22 mouse cellular contexts compared by ENCODE assay signal in genomic region chr6:29203861-29204585, GRCm38 (mm10). TPM values are rescaled to one million over a fixed set of nuclear protein-coding genes. Genes with fewer than 3 reads are reported as not detected.
DNase-seq lines count a peak whose midpoint lies in the region; ATAC-seq and TF ChIP-seq lines count a peak whose summit lies in the region.
"Had no signal": no experiment of that assay in that cellular context is flagged by ENCODE, and none has a peak within 500 bp of the region (broad histone marks: within the 10 kb centered on the region; RNA-seq: fewer than 3 reads in every experiment).

No protein-coding gene starts in this region.

- 85% methylated on average over 6 of the region's 6 CpGs for WGBS in intestine, embryonic 14.5 days
- 92% methylated on average over 6 of the region's 6 CpGs for WGBS in intestine, postnatal 0 days
- 93% methylated on average over 6 of the region's 6 CpGs for WGBS in limb, embryonic 10.5 days
- 83% methylated on average over 6 of the region's 6 CpGs for WGBS in stomach, postnatal 0 days

- DNase-seq in cerebellum, adult 11-12 months: peak; percentile 2
- no peak for DNase-seq in cerebellum, postnatal 36 days
- peak; percentile 38 for DNase-seq in intestine, embryonic 14.5 days (ENCODE audit: low spot score)
- DNase-seq in thymus, postnatal 4 days: peak; percentile 5
- DNase-seq in thymus, adult 18-20 months: no peak
- peak; percentile 23 for DNase-seq in limb, embryonic 10.5 days (ENCODE audit: low spot score)
- no peak for DNase-seq in stomach, postnatal 0 days (ENCODE audit: low spot score)
- DNase-seq: adrenal gland, adult 2 months; adrenal gland, postnatal 14 days; cerebellum, adult 11 months; cerebellum, adult 8-10 months; cerebellum, postnatal 10 days; gastrocnemius, postnatal 10 days; gastrocnemius, postnatal 36 days had no signal

- H3K4me3 ChIP-seq in intestine, embryonic 14.5 days (ENCODE audit: low read depth, low read length): no peak overlapping the region
- H3K4me3 ChIP-seq in intestine, postnatal 0 days (ENCODE audit: low read depth, low read length): no peak overlapping the region
- no peak overlapping the region for H3K4me3 ChIP-seq in limb, embryonic 10.5 days
- no peak overlapping the region for H3K4me3 ChIP-seq in stomach, postnatal 0 days (ENCODE audit: low read depth, low read length)
- H3K4me3 ChIP-seq: forebrain, embryonic 10.5 days; forebrain, embryonic 13.5 days; hindbrain, embryonic 12.5 days; hindbrain, embryonic 15.5 days; intestine, embryonic 15.5 days had no signal

- no peak for TF ChIP-seq EP300 in stomach, postnatal 0 days (optimal IDR thresholded peaks at IDR 0.05)

- H3K27me3 ChIP-seq in intestine, embryonic 14.5 days (replicated peaks; ENCODE audit: control insufficient read depth, insufficient read depth, low read length): no peaks in the 10 kb centered on the region
- H3K27me3 ChIP-seq in intestine, postnatal 0 days (replicated peaks; ENCODE audit: control insufficient read depth, insufficient read depth, low read length): no peaks in the 10 kb centered on the region
- peaks cover 7% of the 10 kb centered on the region; the same call in 1 of the 2 replicates for H3K27me3 ChIP-seq in limb, embryonic 10.5 days (ENCODE audit: low read depth, poor library complexity, severe bottlenecking)
- no peaks in the 10 kb centered on the region for H3K27me3 ChIP-seq in stomach, postnatal 0 days (ENCODE audit: control insufficient read depth, insufficient read depth, low read length)
- H3K27me3 ChIP-seq: forebrain, embryonic 13.5 days; hindbrain, embryonic 15.5 days; intestine, embryonic 15.5 days had no signal

- no peaks in the 10 kb centered on the region for H3K4me1 ChIP-seq in intestine, embryonic 14.5 days (replicated peaks; ENCODE audit: control insufficient read depth, insufficient read depth, low read length)
- H3K4me1 ChIP-seq in intestine, postnatal 0 days (replicated peaks; ENCODE audit: control insufficient read depth, insufficient read depth, low read length): no peaks in the 10 kb centered on the region
- H3K4me1 ChIP-seq in limb, embryonic 10.5 days: 0 out of 2 replicates have a peak, but pooled peaks cover under 1% of the 10 kb centered on the region
- H3K4me1 ChIP-seq in stomach, postnatal 0 days (replicated peaks; ENCODE audit: control insufficient read depth, insufficient read depth): no peaks in the 10 kb centered on the region

- no peak overlapping the region for H3K27ac ChIP-seq in intestine, embryonic 14.5 days (ENCODE audit: low read depth)
- no peak overlapping the region for H3K27ac ChIP-seq in intestine, postnatal 0 days (ENCODE audit: low read depth, low read length)
- no peak overlapping the region for H3K27ac ChIP-seq in limb, embryonic 10.5 days
- no peak overlapping the region for H3K27ac ChIP-seq in stomach, postnatal 0 days (replicated peaks)
- H3K27ac ChIP-seq: forebrain, embryonic 10.5 days; forebrain, embryonic 13.5 days; hindbrain, embryonic 12.5 days; hindbrain, embryonic 15.5 days; intestine, embryonic 15.5 days had no signal

- no peak overlapping the region for H3K9ac ChIP-seq in intestine, embryonic 14.5 days (ENCODE audit: low read length)
- H3K9ac ChIP-seq in intestine, postnatal 0 days (ENCODE audit: low read depth, low read length): no peak overlapping the region
- H3K9ac ChIP-seq in stomach, postnatal 0 days (ENCODE audit: low read length): no peak overlapping the region
- H3K9ac ChIP-seq: forebrain, embryonic 13.5 days; hindbrain, embryonic 12.5 days; hindbrain, embryonic 15.5 days; intestine, embryonic 15.5 days had no signal

- no peak overlapping the region for H3K4me2 ChIP-seq in intestine, embryonic 14.5 days (ENCODE audit: low read length)
- no peak overlapping the region for H3K4me2 ChIP-seq in intestine, postnatal 0 days (replicated peaks; ENCODE audit: low read depth)
- no peak overlapping the region for H3K4me2 ChIP-seq in stomach, postnatal 0 days (replicated peaks; ENCODE audit: low read depth)
- H3K4me2 ChIP-seq: forebrain, embryonic 13.5 days; heart, embryonic 11.5 days; hindbrain, embryonic 12.5 days; hindbrain, embryonic 15.5 days; intestine, embryonic 15.5 days had no signal

- no peak for ATAC-seq in intestine, embryonic 14.5 days (replicated peaks; ENCODE audit: low FRiP score, low TSS enrichment, low read depth)
- no peak for ATAC-seq in intestine, postnatal 0 days
- ATAC-seq in stomach, postnatal 0 days (ENCODE audit: low FRiP score, low TSS enrichment): no peak
- ATAC-seq: CD4-positive, CD25-positive, alpha-beta regulatory T cell, adult 4 months had no signal

- no peaks in the 10 kb centered on the region for H3K9me3 ChIP-seq in intestine, embryonic 14.5 days (ENCODE audit: control insufficient read depth, low read length)
- H3K9me3 ChIP-seq in intestine, postnatal 0 days (ENCODE audit: control insufficient read depth): no peaks in the 10 kb centered on the region
- no peaks in the 10 kb centered on the region for H3K9me3 ChIP-seq in limb, embryonic 10.5 days (replicated peaks)
- no peaks in the 10 kb centered on the region for H3K9me3 ChIP-seq in stomach, postnatal 0 days (ENCODE audit: control insufficient read depth, low read length)
- H3K9me3 ChIP-seq: forebrain, embryonic 10.5 days; forebrain, embryonic 13.5 days; hindbrain, embryonic 12.5 days; hindbrain, embryonic 15.5 days; intestine, embryonic 15.5 days had no signal

- peaks cover 41% of the 10 kb centered on the region for H3K36me3 ChIP-seq in intestine, embryonic 14.5 days (ENCODE audit: control insufficient read depth, insufficient read depth, low read length)
- H3K36me3 ChIP-seq in intestine, postnatal 0 days (ENCODE audit: control insufficient read depth, insufficient read depth): peaks cover 17% of the 10 kb centered on the region
- H3K36me3 ChIP-seq in limb, embryonic 10.5 days: peaks cover 64% of the 10 kb centered on the region
- peaks cover 9% of the 10 kb centered on the region; the same call in 1 of the 2 replicates for H3K36me3 ChIP-seq in stomach, postnatal 0 days (ENCODE audit: control insufficient read depth, insufficient read depth, low read length)

- TF ChIP-seq CTCF in intestine, postnatal 0 days (IDR thresholded peaks at IDR 0.05; ENCODE audit: low read depth): no peak
- no peak for TF ChIP-seq CTCF in stomach, postnatal 0 days (IDR thresholded peaks at IDR 0.05; ENCODE audit: low read depth)

RNA-seq across cellular contexts. Expression of gene Impdh1, which starts 12.1 kb away (rescaled TPM):
- 47.5 and 48.1 TPM in 2 replicates for polyA plus RNA-seq in intestine, embryonic 14.5 days (2014; fragmentation: Nextera tagmentation; extraction: Ambion mirVana)
- polyA plus RNA-seq in intestine, postnatal 0 days (2015; fragmentation: Nextera tagmentation; extraction: Ambion mirVana): 10.6 and 11.7 TPM in 2 replicates
- polyA plus RNA-seq in limb, embryonic 10.5 days (2016; fragmentation: Nextera tagmentation; extraction: Ambion mirVana): 56.7 and 66.9 TPM in 2 replicates
- 26.9 and 28.0 TPM in 2 replicates for polyA plus RNA-seq in stomach, postnatal 0 days (2015; fragmentation: Nextera tagmentation; extraction: Ambion mirVana)

RNA-seq across cellular contexts. Expression of gene Prrt4, which starts 24.6 kb away (rescaled TPM):
- 0.52 and 0.78 TPM in 2 replicates for polyA plus RNA-seq in intestine, embryonic 14.5 days (2014; fragmentation: Nextera tagmentation; extraction: Ambion mirVana)
- polyA plus RNA-seq in intestine, postnatal 0 days (2015; fragmentation: Nextera tagmentation; extraction: Ambion mirVana): 0.23 and 0.29 TPM in 2 replicates
- polyA plus RNA-seq in limb, embryonic 10.5 days (2016; fragmentation: Nextera tagmentation; extraction: Ambion mirVana): 2.0 and 3.7 TPM in 2 replicates
- polyA plus RNA-seq in stomach, postnatal 0 days (2015; fragmentation: Nextera tagmentation; extraction: Ambion mirVana): 0.30 and 0.33 TPM in 2 replicates

RNA-seq across cellular contexts. Expression of gene Rbm28, which starts 39.2 kb away (rescaled TPM):
- polyA plus RNA-seq in intestine, embryonic 14.5 days (2014; fragmentation: Nextera tagmentation; extraction: Ambion mirVana): 44.6 and 49.7 TPM in 2 replicates
- polyA plus RNA-seq in intestine, postnatal 0 days (2015; fragmentation: Nextera tagmentation; extraction: Ambion mirVana): 9.8 and 12.2 TPM in 2 replicates
- polyA plus RNA-seq in limb, embryonic 10.5 days (2016; fragmentation: Nextera tagmentation; extraction: Ambion mirVana): 51.1 and 52.9 TPM in 2 replicates
- 10.8 and 11.8 TPM in 2 replicates for polyA plus RNA-seq in stomach, postnatal 0 days (2015; fragmentation: Nextera tagmentation; extraction: Ambion mirVana)

Comparison
In these comparisons a context has a peak if more than half of its experiments do, and no peak if none do; other contexts are left out.
1. DNase-seq: peak in cerebellum, adult 11-12 months (single experiment), intestine, embryonic 14.5 days (single experiment), thymus, postnatal 4 days (single experiment) and limb, embryonic 10.5 days (single experiment); none in cerebellum, postnatal 36 days (0 of 2), thymus, adult 18-20 months (0 of 2) and stomach, postnatal 0 days (single experiment).